Mouse (Mus musculus) liver, adult 2 months (tissue): ENCODE measurements around the gene Pde8a.

ENCODE experiments used
- CTCF ChIP-seq: fragments of 200-500 bp; IDR thresholded peaks from 2 replicates; pipeline ENCODE4 v1.5.1; 2011; ENCODE audit warnings: low read depth, low read length, control low read depth
- POLR2A ChIP-seq: fragments of 200-500 bp; IDR thresholded peaks from 2 replicates; pipeline ENCODE4 v1.6.1; 2011; ENCODE audit warnings: low read length, control low read depth; ENCODE audit not compliant: insufficient read depth; ENCODE audit errors: extremely low read depth

DNA sequence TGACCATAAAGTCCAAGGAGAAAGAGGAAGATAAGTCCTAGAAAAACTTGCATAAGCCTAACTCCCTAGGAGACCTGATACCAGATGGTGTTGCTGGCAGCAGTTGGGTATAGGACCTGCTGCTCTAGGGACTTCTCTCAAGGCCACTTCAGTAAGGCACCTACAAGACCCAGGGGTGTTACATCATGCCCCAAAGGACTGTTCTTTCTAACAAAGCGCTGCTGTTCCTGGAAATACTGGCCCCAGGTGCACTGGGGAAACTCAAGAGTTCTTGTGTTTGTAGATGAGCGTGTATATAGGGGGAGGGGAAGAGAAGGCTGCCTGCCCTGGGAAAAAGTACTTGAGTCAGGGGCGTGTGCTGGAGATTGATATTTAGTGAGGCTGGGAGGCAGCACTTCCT, 16.6 kb upstream of the Pde8a start:
- TF ChIP-seq POLR2A (no peak), CTCF (no peak)
